Mouse (Mus musculus) midbrain, embryonic 15.5 days (tissue): ENCODE results near the gene Rarg. TPM values are rescaled to one million over a fixed set of nuclear protein-coding genes. Genes with fewer than 3 reads are reported as not detected.

Source experiments
- ATAC-seq: fragments of 200-750 bp; cut with Nextera tagmentation; replicated peaks from 2 replicates; pipeline ENCODE4 v1.8.0; 2017; ENCODE audit warnings: moderate TSS enrichment
- H3K27ac ChIP-seq: fragments of 300-500 bp; sonication (generic); 2 replicates; pipeline ENCODE4 v1.5.1; 2015; ENCODE audit warnings: mild to moderate bottlenecking, inconsistent platforms
- H3K27me3 ChIP-seq: fragments of 300-500 bp; sonication (generic); replicated peaks from 2 replicates; pipeline ENCODE4 v1.6.1; 2015; ENCODE audit warnings: inconsistent platforms
- H3K36me3 ChIP-seq: fragments of 300-500 bp; sonication (generic); replicated peaks from 2 replicates; pipeline ENCODE4 v1.6.1; 2015; ENCODE audit warnings: inconsistent platforms
- H3K4me1 ChIP-seq: fragments of 300-500 bp; sonication (generic); 2 replicates; pipeline ENCODE4 v1.6.1; 2015; ENCODE audit warnings: inconsistent platforms
- H3K4me2 ChIP-seq: fragments of 300-500 bp; sonication (generic); 2 replicates; pipeline ENCODE4 v1.6.1; 2015; ENCODE audit warnings: inconsistent platforms, mild to moderate bottlenecking, moderate library complexity
- H3K4me3 ChIP-seq: fragments of 300-500 bp; sonication (generic); 2 replicates; pipeline ENCODE4 v1.5.1; 2015; ENCODE audit warnings: mild to moderate bottlenecking, inconsistent platforms
- H3K9ac ChIP-seq: fragments of 300-500 bp; sonication (generic); 2 replicates; pipeline ENCODE4 v1.6.1; 2015; ENCODE audit warnings: mild to moderate bottlenecking, inconsistent platforms
- H3K9me3 ChIP-seq: fragments of 300-500 bp; sonication (generic); 2 replicates; pipeline ENCODE4 v1.6.1; 2016; ENCODE audit warnings: inconsistent platforms
- WGBS: fragments of 180-500 bp; shearing (Covaris S2); methylation state at CpG from one replicate; pipeline ENCODE4 v1.1.7; 2015; ENCODE audit warnings: mixed read lengths; 5-methylcytosine and 5-hydroxymethylcytosine counted together
- polyA plus RNA-seq: library from polyadenylated mRNA; unstranded; fragments of >200 nt; fragmentation: Nextera tagmentation; extraction: Ambion mirVana; gene quantifications from 2 replicates; pipeline ENCODE4 v1.2.1, GENCODE M21; 2015

The Rarg gene
- 4.1 and 6.4 TPM in 2 replicates for polyA plus RNA-seq

DNA sequence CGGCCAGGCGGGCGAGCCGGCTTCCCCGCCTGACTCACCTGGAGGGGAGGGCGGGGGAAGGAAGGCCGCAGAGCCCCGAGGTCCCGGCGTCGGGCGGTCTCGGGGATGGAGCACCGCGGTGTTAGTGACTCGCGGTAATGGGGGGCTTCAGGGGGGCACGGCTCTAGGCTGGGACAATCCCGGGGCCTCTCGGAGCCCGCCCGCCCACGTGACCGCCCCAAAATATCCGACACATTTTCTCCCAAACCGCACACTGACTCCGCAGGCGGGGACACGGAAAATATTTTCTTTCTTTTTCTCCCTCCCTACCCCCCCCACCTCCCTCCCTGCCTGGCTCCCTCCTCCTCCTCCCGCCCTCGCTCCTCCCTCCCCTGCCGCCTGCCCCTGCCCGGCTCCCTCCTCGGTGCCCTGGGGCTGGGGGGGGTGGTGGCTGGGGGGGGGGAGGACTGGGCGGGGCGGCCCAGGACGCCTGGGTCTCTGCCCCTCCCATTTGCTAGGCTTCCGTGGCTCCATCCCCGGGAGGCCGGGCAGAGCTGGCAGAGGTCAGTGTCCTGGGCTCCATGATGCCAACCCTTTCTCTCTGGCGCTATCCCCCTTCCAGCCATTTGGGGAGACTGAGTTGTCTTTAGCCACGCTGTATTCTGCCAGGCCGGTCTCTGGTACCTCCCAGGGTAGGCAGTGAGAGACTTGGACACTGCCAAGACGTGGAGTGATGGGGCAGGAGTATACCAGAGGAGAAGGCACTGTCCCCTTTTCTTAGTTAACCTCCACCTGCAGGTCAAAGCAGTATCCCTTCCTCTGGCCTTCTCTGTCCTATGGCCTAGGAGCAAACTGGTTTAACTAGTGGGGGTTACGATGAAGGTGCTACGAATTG lies at the start of gene Rarg:
TSS of gene Rarg (minus strand) at position 316 of the 874 bp plus-strand sequence.
- Histone ChIP-seq H3K9ac (peak within 1 kb of the TSS; percentile 37), H3K36me3 (no peaks in the 10 kb centered on the region), H3K4me3 (peak within 1 kb of the TSS; percentile 51), H3K9me3 (no peaks in the 10 kb centered on the region), H3K4me2 (peak within 1 kb of the TSS; percentile 90), H3K27me3 (peaks cover 34% of the 10 kb centered on the region), H3K4me1 (peaks cover 19% of the 10 kb centered on the region), H3K27ac (no peak within 1 kb of the TSS)
- ATAC-seq = peak; percentile 37; the same call in 1 of the 2 replicates
- WGBS = under 1% methylated on average over 40 of the region's 46 CpGs

DNA sequence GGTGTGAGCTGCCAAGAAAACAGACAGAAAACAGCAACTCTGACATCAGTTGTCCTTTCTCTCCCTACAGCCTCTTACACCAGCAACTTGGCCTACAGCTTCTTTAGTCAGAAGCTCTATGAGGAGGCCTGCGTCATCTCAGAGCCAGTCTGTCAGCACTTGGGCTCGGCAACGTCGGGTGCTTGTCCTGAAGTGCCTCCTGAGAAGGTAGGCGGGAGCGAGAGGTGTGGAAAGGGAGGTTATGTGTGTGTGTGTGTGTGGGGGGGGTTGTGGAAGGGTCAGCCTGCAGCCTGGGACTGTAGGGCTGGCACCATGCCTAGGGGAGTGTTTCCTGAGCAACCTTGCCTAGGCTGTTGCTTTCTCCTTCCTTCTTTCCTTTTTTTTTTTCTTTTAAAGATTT lies 45.2 kb upstream of the Rarg start:
- no peak for ATAC-seq
- Histone ChIP-seq H3K27me3 (no peaks in the 10 kb centered on the region), H3K4me2 (no peak overlapping the region), H3K9me3 (no peaks in the 10 kb centered on the region), H3K36me3 (no peaks in the 10 kb centered on the region), H3K9ac (no peak overlapping the region), H3K4me3 (no peak overlapping the region), H3K27ac (no peak overlapping the region), H3K4me1 (no peaks in the 10 kb centered on the region)
- 91% methylated on average over 6 of the region's 6 CpGs for WGBS

DNA sequence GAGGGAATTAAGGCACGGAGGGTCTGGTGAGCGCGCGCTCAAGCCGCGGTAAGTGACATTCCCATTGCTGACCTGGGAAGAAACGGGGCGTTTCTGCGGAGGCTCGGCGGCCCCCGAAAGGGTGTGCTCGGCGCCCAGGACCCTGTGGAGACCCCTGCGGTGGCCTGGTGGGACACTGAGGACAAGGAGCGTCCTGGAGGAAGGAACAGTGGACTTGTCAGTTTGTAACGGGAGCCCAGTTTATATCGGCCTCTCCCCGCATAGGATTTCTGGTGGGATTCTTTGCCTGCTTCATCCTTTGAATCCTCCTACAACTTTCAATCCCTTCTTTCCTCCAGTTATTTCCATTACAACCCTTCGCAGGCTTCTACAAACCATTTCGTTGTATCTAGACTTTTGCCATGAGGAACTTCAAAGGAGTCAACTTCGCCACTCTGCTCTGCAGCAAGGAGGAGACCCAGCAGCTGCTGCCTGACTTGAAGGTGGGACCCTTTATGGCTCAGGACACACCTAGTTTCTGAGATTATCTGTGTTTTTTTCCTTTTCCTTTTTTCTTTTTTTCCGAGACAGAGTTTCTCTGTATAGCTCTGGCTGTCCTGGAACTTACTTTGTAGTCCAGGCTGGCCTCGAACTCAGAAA lies 39.2 kb upstream of the Rarg start:
- peak overlapping the region; percentile 99 for H3K4me2 ChIP-seq
- peak overlapping the region; percentile 55 for H3K4me3 ChIP-seq
- peak overlapping the region; percentile 29; the same call in 1 of the 2 replicates for H3K9ac ChIP-seq
- WGBS = 5% methylated on average over 24 of the region's 24 CpGs
- no peak overlapping the region for H3K27ac ChIP-seq
- H3K27me3 ChIP-seq = no peaks in the 10 kb centered on the region
- peaks cover 8% of the 10 kb centered on the region for H3K4me1 ChIP-seq
- ATAC-seq = peak; percentile 62; the same call in 1 of the 2 replicates
- H3K36me3 ChIP-seq = no peaks in the 10 kb centered on the region
- no peaks in the 10 kb centered on the region for H3K9me3 ChIP-seq

DNA sequence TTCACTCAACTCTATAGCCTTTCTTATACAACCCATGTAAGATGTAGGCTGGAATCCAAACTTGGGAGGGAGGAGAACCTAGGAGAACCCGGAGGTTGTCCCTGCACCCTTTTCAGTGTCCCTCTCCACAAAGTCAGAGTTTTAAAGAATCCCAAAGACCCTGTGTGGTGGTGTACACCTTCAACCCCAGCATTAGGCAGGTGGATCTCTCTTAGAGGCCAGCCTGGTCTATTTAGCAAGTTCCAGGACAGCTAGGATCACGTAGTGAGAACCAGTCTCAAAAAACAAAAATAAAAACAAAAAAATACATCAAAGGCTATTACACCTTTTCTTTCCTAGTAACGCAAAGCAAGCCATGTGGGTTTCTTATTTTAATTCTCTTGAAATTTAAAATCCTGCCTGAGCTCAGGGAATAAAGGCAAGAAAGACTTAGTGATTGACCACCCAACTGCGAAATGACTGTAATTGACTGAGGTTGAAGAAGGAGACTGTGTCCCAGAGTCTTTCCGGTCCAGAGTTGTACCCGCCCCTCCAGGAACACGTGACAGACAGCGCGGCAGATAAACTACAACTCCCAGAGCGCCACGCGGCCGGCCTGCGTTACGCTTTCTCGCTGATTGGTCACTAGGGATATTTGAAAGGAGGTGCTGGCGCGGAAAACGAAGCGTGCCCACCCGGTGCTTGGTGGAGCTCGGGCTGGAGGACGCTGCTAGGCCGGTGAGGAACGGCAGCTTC lies 38.5 kb upstream of the Rarg start, which contains the start of gene Espl1:
TSS of gene Espl1 (plus strand) at position 634 of the 735 bp plus-strand sequence.
- Histone ChIP-seq H3K4me3 (peak within 1 kb of the TSS; percentile 55), H3K36me3 (no peaks in the 10 kb centered on the region), H3K4me1 (peaks cover 8% of the 10 kb centered on the region), H3K9me3 (no peaks in the 10 kb centered on the region), H3K9ac (peak within 1 kb of the TSS; percentile 37), H3K4me2 (peak within 1 kb of the TSS; percentile 99), H3K27ac (peak within 1 kb of the TSS; percentile 69), H3K27me3 (no peaks in the 10 kb centered on the region)
- peak; percentile 99 for ATAC-seq
- 7% methylated on average over 25 of the region's 25 CpGs for WGBS

DNA sequence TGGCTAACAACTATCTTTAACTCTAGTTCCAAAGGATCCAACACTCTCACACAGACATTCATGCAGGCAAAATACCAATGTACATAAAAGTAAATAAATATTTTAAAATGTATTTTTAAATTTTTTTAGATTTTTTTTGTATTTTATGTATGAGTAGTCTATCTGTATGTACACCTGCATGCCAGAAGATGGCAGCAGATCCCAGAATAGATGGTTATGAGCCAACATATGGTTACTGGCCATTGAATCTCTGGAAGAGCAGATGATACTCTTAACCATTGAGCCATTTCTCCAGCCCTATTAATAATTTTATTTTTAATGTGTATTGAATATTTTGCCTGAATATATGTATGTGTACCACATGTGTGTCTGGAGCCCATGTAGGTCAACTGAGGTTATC lies 30.1 kb upstream of the Rarg start:
- no peak for ATAC-seq

DNA sequence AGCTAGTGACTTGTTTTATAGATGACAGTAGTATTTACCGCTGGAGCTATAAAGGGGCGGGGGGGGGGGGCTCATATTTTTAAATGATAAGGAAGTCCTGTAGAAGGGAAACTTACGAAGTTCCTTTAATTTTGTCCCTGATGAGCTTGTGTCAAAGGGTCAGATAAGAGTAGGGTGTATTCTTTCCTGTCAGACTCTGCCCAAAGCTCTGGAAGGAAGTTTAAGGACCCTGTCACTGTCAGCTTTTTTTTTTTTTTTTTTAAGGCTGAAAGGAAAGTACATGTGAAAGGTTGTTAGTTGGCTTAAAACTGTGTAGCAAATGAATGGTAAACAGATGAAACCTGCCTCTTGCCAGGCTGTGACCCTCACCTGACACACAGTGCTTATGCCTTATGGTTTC lies 26.3 kb upstream of the Rarg start:
- WGBS = 91% methylated on average over 3 of the region's 3 CpGs
- Histone ChIP-seq H3K27me3 (no peaks in the 10 kb centered on the region), H3K9ac (no peak overlapping the region), H3K4me3 (no peak overlapping the region), H3K27ac (no peak overlapping the region), H3K36me3 (peaks cover 13% of the 10 kb centered on the region; the same call in 1 of the 2 replicates), H3K4me2 (no peak overlapping the region), H3K4me1 (peaks cover 16% of the 10 kb centered on the region), H3K9me3 (no peaks in the 10 kb centered on the region)
- no peak for ATAC-seq

More for the DNA sequence above, 30.1 kb upstream of the Rarg start:
- H3K9ac ChIP-seq = no peak overlapping the region
- no peak overlapping the region for H3K4me2 ChIP-seq
- H3K9me3 ChIP-seq = no peaks in the 10 kb centered on the region
- no peaks in the 10 kb centered on the region for H3K4me1 ChIP-seq
- H3K27me3 ChIP-seq = no peaks in the 10 kb centered on the region
- no peak overlapping the region for H3K4me3 ChIP-seq
- H3K27ac ChIP-seq = no peak overlapping the region
- H3K36me3 ChIP-seq = 0 out of 2 replicates have a peak, but pooled peaks cover 4% of the 10 kb centered on the region

DNA sequence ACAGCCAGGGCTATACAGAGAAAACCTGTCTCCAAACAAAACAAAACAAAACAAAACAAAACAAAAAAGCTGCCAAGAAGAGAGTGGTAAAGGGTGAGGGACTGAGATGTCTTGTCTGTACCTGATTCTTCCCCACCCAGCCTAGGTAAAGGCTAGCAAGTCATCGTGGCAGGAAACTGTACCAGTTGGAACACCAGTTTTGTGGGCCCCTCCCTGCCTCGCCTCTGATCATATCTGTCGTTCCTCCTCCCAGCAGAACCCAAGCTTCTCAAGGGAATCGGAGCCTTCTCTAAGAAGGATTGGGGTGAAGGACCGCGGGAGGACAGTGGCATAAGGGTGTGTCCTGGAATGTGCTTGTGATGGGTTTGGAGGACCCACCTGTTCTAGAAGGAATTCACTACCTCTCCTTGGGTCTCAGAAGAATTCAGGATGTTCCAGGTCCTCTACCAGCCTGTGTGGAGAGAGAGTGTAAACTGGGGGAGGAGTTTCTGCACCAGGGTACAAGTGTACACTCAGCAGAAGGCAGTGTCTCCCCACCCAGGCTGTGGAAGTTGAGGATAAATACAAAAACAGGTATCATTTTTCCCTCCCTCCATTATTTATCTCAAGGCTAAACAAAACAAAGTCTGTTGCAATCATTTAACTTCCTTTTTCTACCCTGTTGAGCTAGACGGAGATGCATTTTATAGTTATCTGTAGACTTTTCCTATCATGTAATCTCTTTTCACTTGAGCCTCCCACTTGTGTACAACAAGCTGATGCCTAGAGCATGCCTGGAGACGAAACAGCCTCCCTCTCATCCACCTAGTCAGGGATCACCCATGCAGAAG lies 25.4 kb upstream of the Rarg start:
- no peaks in the 10 kb centered on the region for H3K9me3 ChIP-seq
- H3K4me2 ChIP-seq = no peak overlapping the region
- H3K27ac ChIP-seq = no peak overlapping the region
- H3K36me3 ChIP-seq = peaks cover 13% of the 10 kb centered on the region; the same call in 1 of the 2 replicates
- no peak overlapping the region for H3K9ac ChIP-seq
- ATAC-seq = no peak
- WGBS = 92% methylated on average over 8 of the region's 8 CpGs
- H3K4me3 ChIP-seq = no peak overlapping the region
- no peaks in the 10 kb centered on the region for H3K27me3 ChIP-seq
- peaks cover 17% of the 10 kb centered on the region for H3K4me1 ChIP-seq

DNA sequence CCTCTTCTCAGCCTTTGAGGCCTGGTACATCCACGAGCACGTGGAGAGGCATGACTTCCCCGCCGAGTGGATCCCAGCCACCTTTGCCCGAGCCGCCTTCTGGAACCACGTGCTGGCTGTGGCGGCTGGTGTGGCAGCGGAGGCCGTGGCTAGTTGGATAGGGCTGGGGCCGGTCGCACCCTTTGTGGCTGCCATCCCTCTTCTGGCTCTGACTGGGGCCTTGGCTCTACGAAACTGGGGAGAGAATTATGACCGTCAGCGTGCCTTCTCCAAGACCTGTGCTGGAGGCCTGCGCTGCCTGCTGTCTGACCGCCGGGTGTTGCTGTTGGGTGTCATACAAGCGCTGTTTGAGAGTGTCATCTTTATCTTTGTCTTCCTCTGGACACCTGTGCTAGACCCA lies 23.3 kb upstream of the Rarg start:
- peak overlapping the region; percentile 84 for H3K4me2 ChIP-seq
- no peaks in the 10 kb centered on the region for H3K9me3 ChIP-seq
- ATAC-seq = no peak
- WGBS = 98% methylated on average over 19 of the region's 19 CpGs
- peaks cover 17% of the 10 kb centered on the region for H3K4me1 ChIP-seq
- no peak overlapping the region for H3K27ac ChIP-seq
- no peaks in the 10 kb centered on the region for H3K27me3 ChIP-seq
- no peak overlapping the region for H3K9ac ChIP-seq
- peak overlapping the region; percentile 85 for H3K4me3 ChIP-seq
- H3K36me3 ChIP-seq = peaks cover 13% of the 10 kb centered on the region; the same call in 1 of the 2 replicates

DNA sequence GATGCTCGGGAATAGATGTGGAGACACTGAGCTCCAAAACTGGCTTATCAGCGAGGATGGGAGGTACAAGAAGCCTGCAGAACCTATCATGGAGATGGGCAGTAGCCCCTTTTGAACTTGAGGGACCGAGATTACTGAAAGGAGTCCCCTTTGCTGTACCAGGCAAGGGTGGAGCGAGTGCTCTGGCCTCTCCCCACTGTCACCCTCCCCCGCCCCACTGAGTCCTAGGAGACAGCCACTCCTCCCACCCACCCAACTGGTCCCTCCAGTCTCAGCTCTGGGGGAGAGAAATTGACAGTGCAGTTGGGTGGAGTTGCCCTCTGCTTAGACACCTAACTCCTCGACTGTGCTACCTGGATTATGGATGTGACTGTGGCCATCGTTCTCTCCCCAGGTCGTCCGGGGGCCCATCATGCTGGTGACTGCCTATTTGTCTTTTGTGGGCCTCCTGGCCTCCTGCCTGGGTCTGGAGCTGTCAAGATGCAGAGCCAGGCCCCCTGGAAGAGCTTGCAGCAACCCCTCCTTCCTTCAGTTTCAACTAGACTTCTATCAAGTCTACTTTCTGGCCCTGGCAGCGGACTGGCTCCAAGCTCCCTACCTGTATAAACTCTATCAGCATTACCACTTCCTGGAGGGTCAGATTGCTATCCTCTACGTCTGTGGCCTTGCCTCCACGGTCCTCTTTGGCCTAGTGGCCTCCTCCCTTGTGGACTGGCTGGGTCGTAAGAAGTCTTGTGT lies 22.6 kb upstream of the Rarg start:
- Histone ChIP-seq H3K4me3 (peak overlapping the region; percentile 85), H3K27ac (peak overlapping the region; percentile 90), H3K27me3 (no peaks in the 10 kb centered on the region), H3K36me3 (peaks cover 13% of the 10 kb centered on the region; the same call in 1 of the 2 replicates), H3K9me3 (no peaks in the 10 kb centered on the region), H3K4me1 (peaks cover 17% of the 10 kb centered on the region), H3K4me2 (peak overlapping the region; percentile 84), H3K9ac (peak overlapping the region; percentile 84)
- WGBS = 29% methylated on average over 13 of the region's 13 CpGs
- no peak; the same call in 1 of the 2 replicates for ATAC-seq

DNA sequence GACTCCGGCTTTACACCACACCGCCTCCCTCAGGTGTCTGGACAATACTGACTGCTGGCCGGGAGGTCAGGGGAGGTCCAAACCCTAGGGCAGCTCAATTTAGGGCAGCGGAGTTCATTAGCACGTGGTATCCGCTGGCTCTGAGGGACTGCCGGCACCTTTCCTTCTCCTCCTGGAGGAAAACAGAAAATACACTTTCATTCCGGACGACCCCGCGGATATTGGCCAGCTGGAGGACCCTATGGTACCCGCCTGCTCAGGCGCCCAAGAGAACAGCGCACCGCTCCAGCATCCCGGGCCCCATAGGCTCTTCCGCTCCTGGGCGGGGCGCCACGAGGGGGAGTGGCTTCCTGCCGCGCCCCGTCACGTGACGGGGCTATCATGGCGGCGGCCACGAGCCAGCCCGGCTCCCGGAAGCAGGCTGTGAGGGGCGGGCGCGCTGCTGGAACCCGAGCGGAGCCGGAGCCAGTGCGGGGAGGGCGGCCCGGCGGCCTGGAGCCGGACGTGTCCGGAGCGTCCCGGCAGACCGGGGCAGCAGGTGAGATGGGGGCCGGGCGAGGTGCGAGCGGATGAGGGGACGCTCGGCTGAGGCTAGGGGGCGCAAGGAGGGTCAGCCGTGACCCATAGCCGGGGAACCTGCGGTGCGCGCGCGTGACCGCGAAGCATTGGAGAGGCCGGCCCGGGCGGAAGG lies 21.9 kb upstream of the Rarg start, which contains the start of gene Mfsd5:
TSS of gene Mfsd5 (plus strand) at position 363 of the 691 bp plus-strand sequence.
- Histone ChIP-seq H3K4me2 (peak within 1 kb of the TSS; percentile 84), H3K4me3 (peak within 1 kb of the TSS; percentile 85), H3K9ac (peak within 1 kb of the TSS; percentile 84), H3K9me3 (no peaks in the 10 kb centered on the region), H3K36me3 (peaks cover 13% of the 10 kb centered on the region; the same call in 1 of the 2 replicates), H3K27ac (peak within 1 kb of the TSS; percentile 90), H3K27me3 (no peaks in the 10 kb centered on the region), H3K4me1 (peaks cover 17% of the 10 kb centered on the region)
- under 1% methylated on average over 64 of the region's 65 CpGs for WGBS
- peak; percentile 95 for ATAC-seq
